Mouse (Mus musculus) right cerebral cortex, postnatal 10 days (tissue): ENCODE data around the gene Nqo1.
A peak's percentile ranks its signal among the peaks of the same experiment; 100 is the strongest.

Source experiments
- DNase-seq, 2 experiments: peaks; one replicate each; pipeline ENCODE4 v3.0.0; 2021; ENCODE audit warnings: low spot score in 2 of 2

The Nqo1 gene

DNA sequence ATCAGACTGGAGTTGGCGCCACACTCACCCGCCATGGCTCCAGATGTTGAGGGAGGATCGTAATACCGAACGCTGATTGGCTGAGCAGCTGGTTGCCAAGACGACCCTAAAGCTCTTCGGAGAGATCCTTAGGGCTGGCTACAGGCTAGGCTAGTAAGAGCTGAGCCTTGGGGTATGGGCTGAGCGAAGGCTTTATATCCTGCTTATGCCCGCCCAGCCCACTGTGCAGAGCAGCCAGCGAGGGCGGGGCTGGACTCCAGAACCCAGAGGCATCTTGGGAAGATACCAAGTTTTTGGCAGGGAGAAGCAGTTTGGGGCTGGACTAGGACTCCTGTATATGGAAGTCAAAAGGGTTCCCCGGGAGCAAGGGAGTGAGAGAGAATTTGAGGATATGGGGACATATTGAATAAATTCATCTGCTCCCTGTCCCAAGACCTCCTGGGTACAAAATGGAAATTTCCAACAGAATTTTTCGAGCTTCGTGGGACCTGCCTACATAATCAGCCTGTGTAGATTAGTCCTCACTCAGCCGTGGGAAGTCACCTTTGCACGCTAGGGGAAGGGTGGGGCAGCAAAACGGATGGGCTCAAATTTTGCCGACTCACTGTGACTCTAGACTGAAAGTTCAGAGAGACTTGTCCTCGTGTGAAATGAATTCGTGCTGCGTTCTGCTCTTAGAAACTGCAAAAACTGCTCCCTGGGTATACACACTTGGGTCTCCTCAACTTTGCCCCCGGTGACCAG is at the start of gene Nqo1:
Gene Nqo1, minus strand, starts transcription at position 169 of the 744 bp plus-strand sequence.
- peak; percentile 81 to 89 for DNase-seq

DNA sequence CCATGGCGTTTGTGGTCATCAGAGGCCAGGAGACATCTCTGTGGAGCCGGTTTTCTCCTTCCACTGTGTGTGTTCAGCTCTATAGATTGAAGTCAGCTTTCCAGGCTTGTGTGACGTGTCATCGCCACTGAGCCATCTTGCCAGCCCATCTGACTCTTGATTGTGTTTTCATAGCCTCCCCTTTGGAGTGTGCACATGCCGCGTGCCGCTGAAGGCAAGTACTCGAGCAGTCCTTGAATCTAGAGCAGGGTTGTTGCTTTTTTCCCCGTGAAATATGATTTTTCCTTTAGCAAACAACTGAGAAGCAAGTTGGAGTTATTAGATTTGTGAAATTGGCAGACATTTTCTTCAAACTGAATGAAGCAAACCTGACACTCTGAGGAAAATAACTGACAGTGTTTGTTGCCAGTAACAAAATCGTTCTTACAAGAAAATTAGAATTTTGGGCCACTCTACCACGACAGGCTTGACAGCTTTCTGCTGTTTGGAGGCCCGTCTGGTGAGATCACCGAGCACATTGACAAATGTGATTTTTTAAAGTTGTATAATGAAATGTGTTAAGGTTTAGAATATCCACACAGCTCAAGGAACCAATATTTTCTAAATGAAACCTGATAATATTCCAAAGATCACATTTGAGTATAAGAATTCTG is 48.5 kb upstream of the Nqo1 start:
- no peak for DNase-seq

DNA sequence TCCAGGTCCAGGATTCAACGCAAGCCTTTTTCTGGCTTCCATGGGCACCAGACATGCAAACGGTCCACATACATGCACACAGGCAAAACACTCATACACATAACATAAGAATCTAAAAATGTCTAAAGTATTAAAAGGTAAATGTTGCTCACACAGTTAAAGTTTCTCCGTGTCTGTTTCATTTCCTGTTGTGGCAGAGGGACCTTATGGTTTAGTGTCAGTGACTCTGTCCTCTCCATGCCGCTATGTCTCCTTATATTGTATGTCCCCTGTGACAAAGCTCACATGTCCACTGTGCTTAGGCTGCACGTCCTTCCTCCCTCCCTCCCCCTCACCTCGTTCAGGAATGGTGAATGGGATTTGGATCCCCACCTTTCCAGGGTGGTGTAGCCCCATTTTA is 46.6 kb upstream of the Nqo1 start:
- no peak for DNase-seq

DNA sequence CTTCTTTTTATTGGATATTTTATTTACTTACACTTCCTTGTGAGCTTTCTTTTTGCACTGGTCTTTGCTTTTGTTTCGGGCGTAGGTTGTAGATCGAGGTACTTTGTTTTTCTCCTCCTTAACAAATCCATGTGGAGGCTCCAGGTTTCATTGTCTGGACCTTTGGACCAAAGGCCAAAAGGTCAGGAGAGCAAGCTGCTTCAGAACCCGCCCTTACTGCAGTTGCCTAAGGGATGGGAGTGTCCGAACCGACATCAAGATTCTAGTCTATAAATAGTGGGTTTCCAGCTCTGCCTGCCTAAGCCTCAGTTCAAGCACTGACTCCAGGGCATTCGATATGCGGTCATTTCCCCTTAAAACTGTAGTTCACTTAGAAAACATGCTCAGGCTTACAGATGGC is 46.1 kb upstream of the Nqo1 start:
- DNase-seq = no peak

DNA sequence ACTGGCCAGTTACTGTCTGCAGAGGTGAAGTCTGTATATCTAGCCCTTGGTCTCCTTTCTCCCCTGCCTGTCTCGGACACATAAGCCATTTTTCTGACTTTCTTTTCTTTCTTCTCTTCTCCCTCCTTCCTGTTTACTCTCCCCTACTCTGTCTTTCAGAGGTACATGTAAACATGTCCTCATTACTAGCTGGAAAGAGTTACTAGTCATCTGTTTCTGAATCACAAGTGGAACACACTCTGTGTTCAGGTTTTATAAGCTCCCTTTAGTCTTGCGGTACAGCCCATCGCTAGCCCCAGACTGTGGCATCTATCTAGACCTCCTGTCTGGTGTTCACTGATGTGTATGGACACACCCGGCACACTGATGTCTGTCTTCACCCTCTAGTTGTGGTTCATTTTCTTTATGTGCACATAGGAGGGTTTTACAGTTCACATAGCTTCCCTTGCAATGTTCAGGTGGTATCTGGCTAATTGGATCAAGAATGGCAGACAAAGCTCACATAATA is 45.4 kb upstream of the Nqo1 start:
- DNase-seq = no peak

DNA sequence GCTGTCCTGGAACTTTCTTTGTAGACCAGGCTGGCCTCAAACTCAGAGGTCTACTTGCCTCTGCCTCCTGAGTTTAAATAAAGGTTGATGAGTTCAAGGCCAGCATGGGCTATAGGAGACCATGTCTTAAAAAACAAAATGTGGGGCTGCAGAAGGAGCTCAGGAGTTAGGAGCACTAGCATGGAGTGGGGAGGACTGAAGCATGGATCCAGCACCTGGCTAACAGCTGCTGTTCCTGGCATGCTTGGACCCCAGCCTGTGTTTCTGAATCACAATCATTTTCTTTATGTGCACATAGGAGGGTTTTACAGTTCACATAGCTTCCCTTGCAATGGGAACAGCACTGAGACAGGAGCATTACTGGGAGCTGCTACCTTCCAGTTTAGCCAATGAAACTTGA is 44.7 kb upstream of the Nqo1 start:
- no peak for DNase-seq

DNA sequence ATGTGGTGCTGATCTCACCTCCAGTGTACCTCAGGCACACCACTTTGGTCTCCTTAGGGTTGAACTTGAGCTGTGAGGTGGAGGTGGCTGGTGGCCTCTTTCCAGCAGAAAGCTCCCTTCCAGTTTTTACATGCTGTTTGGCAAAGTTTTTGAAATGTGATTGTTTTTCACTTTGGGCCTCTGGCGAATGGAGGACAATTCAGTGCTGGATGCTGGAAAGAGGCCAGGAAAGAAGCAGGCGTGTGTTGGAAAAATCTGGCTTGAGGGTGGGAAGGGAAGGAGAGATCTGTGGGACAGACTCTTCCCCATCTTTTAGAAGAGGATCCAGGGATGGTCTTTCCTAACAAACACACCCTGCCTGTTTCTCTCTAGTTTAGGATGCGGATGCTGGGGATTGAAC is 41.6 kb upstream of the Nqo1 start:
- DNase-seq = no peak

DNA sequence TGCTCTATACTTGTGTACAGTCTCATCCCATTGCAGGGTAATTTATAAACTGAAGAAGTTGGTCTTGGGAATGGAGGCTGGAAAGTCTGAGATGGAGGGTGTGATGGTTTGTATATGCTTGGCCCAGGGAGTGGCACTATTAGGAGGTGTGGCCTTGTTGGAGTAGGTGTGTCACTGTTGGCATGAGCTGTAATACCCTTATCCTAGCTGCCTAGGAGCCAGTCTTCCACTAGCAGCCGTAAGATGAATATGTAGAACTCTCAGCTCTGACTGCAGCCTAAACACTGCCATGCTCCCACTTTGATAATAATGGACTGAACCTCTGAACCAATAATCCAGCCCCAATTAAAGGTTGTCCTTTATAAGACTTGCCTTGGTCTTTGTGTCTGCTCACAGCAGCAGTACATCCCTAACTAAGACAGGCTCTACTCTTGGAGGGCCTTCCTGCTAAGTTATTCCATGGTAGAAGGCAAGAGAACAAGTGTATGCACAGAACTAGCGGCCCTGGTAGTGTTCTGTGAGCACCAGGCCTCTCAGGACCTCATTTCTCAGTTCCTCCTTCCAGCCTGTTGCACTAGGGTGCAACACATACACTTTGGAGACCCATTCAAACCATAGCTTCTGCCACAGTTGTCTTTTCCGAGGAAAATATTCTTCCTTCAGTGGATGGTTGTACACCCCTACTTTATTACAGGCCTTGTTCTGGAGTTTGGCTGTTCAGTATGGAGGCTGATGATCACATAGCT is 37.0 kb upstream of the Nqo1 start:
- DNase-seq = no peak

DNA sequence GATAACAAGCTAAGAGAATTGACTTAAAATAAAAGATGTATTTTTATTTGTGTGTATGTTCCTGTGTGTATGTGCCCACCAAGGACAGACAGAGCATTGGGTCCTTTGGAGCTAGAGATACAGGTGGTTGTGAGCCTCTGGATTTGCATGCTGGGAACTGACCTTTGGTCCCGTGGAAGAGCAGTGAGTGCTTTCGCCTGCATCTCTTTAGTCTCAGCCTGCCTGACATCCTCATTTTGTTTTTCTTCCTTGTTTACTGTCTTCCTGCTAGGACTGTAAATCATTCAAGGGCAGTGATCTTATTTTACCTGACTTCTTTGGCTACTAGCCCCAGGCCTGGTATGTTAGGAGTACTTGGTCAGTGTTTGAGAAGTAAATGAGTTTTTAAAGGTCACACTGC is 34.7 kb upstream of the Nqo1 start:
- DNase-seq = no peak

DNA sequence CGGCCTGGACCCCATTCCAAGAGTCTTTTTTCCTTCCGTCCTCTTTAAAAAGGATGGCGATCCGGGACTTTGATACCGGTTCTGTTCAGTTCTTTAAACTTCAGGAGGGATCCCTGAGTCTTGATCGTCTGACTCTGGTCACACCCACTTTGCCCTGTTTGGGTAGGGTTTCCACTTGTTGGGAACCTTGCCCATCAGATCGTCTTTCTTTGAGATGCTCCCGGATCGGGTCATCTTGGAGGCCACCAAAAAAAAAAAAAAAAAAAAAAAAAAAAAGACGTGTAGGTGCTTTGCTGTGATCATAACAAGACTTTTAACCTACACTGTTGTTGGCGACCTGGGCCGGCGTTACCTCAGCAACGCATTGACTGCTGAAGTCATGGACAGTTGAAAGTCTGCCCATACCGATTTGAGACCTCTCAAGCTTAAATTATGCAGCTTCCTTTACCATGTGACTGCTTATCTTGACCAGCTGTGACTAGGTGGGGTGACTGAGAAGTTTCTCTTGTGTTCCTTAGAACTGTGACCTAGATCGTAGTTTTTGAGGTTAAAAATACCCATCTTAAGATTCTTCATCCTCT is 33.9 kb upstream of the Nqo1 start:
- no peak for DNase-seq

DNA sequence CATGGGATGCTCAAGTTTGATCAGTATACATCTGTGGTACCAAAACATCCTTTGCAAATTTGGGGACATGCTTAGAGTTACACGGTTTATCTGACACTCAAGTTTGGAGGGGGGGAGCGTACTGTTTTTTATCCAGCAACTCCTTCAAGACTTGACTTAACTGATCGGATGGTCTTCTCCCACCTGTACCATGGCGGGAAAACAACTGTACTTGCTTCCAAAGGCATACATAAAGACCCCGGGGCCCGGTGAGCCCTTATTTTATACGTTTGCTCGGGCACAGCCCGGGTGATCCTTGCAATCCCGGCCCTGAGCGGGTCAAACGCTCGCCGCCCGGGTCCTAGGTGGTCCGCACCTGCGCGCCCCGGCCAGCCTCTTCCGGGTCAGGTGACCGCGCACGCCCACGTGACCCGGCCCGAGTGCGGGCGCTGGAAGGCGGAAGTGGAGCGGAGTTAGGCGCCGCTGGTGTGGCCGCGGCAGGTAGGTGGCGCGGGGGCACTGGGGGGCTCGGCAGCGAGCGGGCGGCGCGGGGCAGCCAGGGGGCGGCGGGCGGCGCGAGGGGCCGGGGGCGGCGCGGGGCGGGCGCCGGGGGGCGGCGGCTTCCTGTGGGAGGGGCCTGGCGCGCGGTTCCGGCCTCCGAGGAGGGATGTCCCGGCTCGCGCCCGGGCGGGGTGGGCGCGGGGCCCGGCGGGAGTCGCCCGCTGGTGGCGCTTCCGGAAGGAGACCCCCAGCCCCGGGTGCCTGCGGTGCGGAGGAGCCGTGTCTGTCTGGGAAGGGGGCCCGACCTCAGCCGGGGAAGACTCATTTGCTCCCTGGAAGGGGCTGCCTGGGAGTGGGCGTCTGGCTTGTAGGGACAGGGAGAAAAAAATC is 33.2 kb upstream of the Nqo1 start, which contains the start of gene Wwp2:
Gene Wwp2, plus strand, starts transcription at position 404 of the 870 bp plus-strand sequence.
- peak; percentile 80 to 84 for DNase-seq

DNA sequence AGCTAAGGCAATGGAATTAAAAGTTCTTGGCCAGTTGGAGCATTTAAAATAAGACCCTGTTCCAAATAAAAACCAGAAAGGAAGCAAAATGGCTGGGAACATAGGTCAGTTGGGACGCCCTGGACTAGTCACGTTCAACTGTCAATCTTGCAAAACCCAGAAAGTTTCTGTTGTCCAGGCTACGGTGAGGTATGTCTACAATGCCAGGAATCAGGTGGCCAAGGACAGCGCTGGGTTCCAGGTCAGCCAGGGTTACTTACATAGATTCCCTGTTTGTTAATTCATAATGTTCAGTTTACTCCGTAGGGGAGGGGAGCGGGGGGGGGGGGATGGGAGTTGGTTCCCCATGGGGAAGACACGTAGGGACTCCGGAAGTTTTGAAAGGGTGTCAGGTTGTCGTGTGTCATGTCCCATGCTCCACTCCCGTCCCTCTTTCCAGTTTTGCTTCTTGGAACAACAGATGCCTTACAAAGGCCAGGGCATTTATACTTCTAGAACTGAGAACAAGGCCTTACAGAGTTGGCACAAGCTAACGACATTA is 32.5 kb upstream of the Nqo1 start:
- no peak for DNase-seq

DNA sequence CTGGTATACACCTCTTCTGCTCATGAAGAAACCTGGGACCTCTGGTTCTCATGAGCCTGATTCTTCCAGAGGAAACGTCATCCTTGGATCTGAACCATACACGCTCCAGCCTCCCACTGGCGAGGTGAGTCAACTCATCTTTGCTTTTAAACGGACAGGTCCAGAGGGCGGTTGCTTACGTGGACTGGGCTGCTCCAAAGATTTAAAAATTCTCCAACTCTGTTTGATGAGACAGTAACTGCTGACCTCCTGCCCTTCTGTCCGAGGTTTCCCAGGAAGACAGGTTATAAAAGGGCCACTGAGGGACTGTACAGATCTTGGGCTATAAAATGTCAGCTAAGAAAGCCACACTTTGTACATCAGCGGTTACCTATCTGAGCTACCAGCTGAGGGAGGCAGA is 27.8 kb upstream of the Nqo1 start:
- no peak for DNase-seq

DNA sequence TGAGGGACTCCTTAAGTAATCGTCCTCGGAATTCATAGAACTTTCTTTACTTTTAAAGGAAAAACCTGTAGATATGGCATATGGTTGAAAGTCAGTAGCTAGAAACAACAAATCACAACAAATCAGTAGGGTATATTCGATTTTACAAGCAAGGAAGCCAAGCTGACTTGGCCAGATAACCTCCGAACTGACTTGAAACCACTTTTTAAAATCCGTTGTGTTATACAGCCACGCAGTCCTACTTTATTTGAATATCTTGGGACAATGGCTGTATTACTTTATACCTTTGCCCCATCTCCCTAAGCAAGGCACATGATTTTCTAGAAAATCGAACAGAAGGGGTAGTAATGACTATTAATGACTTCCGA is 22.2 kb upstream of the Nqo1 start:
- DNase-seq = no peak

DNA sequence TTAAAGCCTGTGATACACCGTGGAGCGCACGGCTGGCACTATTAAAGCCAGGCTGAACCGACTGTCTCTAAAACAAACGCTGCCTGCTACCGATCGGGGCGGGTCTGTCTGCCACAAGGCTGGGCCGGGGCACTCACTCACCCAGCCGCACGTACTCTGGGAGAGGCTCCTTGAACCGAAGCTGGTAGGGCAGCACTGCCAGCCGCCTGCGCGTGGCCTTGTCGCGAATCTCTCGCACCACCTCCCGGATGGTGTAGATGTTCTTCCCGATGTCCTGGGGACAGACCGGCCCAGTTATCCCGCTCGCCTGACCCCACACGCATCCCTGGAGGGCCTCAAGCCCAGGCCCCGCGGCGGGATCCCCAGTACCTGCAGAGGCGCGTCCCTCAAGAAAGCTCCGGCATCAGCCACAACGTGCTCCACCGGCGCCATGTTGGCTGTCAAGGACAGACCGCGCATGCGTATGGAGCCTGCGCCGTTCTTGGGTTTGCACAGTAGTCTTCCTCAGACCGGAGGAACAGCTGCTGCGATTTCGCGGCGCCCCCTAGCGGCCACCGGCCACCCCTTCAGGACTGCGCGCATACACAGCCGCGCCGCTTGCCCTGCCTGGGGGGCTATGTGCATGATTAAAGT is 21.7 kb upstream of the Nqo1 start, which contains the start of gene Nob1:
Gene Nob1, minus strand, starts transcription at position 455 of the 633 bp plus-strand sequence.
- peak; percentile 97 for DNase-seq

DNA sequence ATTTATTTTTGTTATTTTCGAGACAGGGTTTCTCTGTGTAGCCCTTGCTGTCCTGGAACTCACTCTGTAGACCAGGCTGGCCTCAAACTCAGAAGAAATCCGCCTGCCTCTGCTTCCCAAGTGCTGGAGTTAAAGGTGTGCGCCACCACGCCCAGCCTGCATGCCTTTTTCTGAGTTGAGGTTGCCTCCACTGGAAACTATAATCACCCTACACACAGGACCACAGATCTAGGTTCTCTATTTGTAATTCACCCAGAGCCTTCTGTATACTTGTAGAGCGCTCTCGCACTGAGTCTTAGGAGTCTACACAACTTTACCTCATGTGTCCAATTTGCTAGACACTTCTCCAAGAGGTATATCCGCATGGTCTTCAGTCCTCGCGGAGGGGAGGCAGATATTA is 21.2 kb upstream of the Nqo1 start:
- DNase-seq = no peak

DNA sequence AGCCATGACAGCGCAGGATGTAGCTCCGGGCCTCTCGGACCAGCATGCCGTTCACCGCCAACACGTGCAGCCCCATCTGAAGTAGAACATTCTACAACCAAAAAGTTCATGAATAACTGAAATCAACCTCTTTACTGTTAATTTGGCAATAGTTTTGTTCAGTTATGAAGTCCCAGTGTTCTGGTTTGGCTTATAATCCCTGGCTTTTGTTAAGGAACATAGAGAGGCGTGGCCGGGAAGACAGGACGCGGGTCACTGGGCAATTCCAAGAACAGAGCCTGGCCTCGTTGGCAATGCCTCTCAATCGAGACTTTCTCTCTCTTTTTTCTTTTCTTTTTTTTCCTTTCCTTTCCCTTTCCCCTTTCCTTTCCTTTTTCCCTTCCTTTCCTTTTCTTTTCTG is 14.0 kb upstream of the Nqo1 start:
- DNase-seq = no peak

DNA sequence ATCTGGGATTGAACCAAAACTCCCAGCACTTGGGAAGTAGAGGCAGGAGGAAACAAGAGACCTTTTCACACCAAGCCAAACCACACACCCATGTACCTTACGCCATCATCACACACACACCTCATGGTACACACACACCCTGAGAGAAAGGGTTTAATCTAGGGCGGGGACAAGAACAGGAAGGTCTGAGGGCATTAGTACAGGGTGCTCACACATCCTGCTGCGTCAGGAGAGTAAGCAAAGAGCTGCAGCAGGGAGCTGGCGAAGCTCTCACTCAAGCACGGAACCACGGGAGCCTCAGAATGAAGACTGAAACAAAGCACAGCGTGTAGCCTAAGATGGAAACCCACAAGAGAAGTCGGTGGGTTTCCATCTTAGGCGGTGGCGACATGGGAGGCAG is 10.9 kb upstream of the Nqo1 start:
- DNase-seq = no peak

DNA sequence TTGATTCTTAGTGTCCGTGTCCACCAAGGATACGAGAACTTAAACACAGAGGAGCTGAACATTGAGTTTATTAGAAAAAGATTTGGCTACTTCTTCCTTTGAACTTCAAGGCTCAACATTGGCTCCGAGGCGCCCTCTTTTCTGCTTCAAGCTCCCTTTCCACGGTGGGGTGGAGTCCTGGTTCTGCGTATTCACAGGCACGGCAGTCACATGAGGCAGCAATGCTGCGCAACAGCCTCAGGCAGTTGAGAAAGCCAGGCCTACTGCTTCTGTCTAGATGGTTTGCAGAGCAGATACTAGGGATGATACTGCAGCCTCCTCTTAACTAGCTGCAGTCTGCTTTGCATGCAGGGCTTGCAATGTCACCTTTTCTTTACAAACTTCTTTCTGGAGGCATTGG is 9.5 kb upstream of the Nqo1 start:
- DNase-seq = no peak

DNA sequence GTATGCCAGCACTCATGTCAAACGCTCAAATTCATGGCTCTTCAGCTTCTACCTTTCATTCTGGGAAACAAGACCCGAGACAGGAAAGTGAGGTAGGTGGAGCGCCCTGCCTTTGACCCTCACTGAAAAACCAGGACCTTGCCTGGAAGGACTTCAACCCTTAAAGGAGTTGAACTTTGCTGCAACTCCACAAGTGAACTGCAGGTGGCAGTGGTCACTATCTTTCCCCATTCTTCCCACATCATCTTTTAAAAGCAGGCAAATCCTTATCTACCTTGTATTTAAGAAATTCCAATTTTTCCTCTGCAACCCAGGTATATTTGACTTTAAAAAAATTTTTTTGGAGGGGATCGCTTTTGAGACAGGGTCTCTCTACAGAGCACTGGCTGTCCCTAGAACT is 8.4 kb upstream of the Nqo1 start:
- DNase-seq = no peak

DNA sequence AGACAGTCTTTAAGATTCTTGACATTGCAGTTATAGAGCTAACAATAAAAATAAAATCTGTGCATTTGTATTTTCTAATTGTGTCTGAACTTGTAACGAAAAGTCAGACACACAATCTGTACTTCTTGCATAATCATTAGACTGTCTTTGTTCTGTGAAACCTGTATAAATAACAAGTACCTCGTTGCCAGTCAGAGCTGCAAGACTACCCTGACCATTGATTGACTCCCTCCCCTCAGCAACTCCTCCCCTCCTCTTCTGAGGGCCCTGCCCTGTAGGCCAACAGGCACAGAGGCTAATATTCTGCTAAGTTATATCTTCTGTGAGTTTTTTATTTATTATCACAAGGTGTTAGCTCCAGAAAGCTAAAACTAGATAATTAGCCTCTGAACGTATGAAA is 2.9 kb upstream of the Nqo1 start:
- DNase-seq = no peak
